Mouse (Mus musculus): ENCODE measurements around the gene Kif15. TPM values are rescaled to one million over a fixed set of nuclear protein-coding genes. Genes with fewer than 3 reads are reported as not detected.
A peak's percentile ranks its signal among the peaks of the same experiment; 100 is the strongest.

The Kif15 gene
- polyA plus RNA-seq, 1 experiment from 2014 or later: 23.9 TPM

DNA sequence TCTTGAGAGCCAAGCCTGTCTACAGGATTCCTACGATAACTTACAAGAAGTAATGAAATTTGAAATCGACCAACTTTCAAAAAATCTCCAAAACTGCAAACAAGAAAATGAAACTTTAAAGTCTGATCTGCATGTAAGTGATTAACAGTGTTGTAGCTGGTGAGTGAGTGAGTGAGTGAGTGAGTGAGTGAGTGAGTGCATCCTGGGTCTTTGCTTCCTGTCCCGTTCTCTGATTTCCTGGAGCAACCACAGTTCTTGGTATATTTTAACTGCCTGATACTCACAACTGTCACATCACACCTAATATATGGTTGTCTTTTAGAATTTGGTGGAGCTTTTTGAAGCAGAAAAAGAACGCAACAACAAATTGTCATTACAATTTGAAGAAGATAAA lies 48.3 kb downstream of the Kif15 start:
- Histone ChIP-seq H3K9me3 (ENCODE audit: control insufficient read depth, low read length) (no peaks in the 10 kb centered on the region), H3K4me2 (ENCODE audit: low read depth, low read length) (no peak overlapping the region), H3K27ac (replicated peaks; ENCODE audit: low read depth, low read length) (no peak overlapping the region), H3K27me3 (replicated peaks; ENCODE audit: control insufficient read depth, insufficient read depth, low read length) (no peaks in the 10 kb centered on the region), H3K9ac (ENCODE audit: low read depth, low read length) (no peak overlapping the region), H3K4me3 (ENCODE audit: low read depth, low read length) (no peak overlapping the region), H3K36me3 (ENCODE audit: control insufficient read depth, insufficient read depth, low read length) (peaks cover 89% of the 10 kb centered on the region), H3K4me1 (ENCODE audit: control insufficient read depth, insufficient read depth, low read length) (no peaks in the 10 kb centered on the region)
- WGBS: 95% methylated on average over 4 of the region's 4 CpGs
- DNase-seq (ENCODE audit: low spot score) (no peak), ATAC-seq (ENCODE audit: low read depth) (no peak)

DNA sequence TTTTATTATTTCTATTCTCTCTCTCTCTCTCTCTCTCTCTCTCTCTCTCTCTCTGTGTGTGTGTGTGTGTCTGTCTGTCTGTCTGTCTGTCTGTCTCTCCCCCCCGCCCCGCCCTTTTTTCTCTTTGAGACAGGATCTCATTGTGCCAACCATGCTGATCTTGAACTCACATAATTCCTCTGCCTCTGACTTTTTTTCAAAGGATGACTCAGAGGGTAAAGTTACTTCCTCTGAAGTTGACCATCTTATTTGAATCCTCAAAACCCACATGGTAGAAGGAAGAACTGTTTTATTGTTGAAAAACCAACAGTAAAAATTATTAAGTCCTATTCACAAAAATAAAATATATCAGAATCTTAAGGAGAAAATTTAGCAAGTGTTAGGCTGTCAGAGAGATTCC lies 53.9 kb downstream of the Kif15 start:
- no peak overlapping the region for H3K4me2 ChIP-seq (ENCODE audit: low read depth, low read length)
- DNase-seq (ENCODE audit: low spot score) (no peak), ATAC-seq (ENCODE audit: low read depth) (no peak)
- no peaks in the 10 kb centered on the region for H3K4me1 ChIP-seq (ENCODE audit: control insufficient read depth, insufficient read depth, low read length)
- no peak overlapping the region for H3K4me3 ChIP-seq (ENCODE audit: low read depth, low read length)
- H3K27me3 ChIP-seq (replicated peaks; ENCODE audit: control insufficient read depth, insufficient read depth, low read length): no peaks in the 10 kb centered on the region
- H3K27ac ChIP-seq (replicated peaks; ENCODE audit: low read depth, low read length): no peak overlapping the region
- H3K9me3 ChIP-seq (ENCODE audit: control insufficient read depth, low read length): no peaks in the 10 kb centered on the region
- 92% methylated on average over 2 of the region's 2 CpGs for WGBS
- peaks cover 86% of the 10 kb centered on the region for H3K36me3 ChIP-seq (ENCODE audit: control insufficient read depth, insufficient read depth, low read length)
- H3K9ac ChIP-seq (ENCODE audit: low read depth, low read length): no peak overlapping the region

DNA sequence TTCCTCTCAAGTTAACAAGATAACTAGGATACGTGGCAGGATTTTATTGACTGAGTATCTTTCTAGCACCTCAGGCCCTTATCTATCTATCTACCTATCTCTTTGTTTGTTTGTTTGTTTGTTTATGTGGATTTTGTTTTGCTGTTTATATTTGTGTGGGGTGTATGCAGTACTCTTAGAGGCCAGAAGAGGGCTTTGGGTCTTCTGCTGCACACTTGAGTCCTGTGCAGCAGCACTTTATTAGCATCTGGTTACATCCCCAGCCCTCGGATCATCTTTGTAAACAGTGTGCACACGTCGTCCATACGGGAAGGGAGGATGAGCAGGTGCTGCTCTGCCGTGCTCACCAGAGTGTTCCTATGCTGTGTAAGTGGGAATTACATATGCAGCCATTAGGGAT lies 55.2 kb downstream of the Kif15 start:
- no peaks in the 10 kb centered on the region for H3K4me1 ChIP-seq (ENCODE audit: control insufficient read depth, insufficient read depth, low read length)
- H3K27me3 ChIP-seq (replicated peaks; ENCODE audit: control insufficient read depth, insufficient read depth, low read length): no peaks in the 10 kb centered on the region
- H3K27ac ChIP-seq (replicated peaks; ENCODE audit: low read depth, low read length): no peak overlapping the region
- no peak overlapping the region for H3K9ac ChIP-seq (ENCODE audit: low read depth, low read length)
- H3K4me2 ChIP-seq (ENCODE audit: low read depth, low read length): no peak overlapping the region
- H3K9me3 ChIP-seq (ENCODE audit: control insufficient read depth, low read length): no peaks in the 10 kb centered on the region
- no peak for DNase-seq (ENCODE audit: low spot score)
- peaks cover 84% of the 10 kb centered on the region for H3K36me3 ChIP-seq (ENCODE audit: control insufficient read depth, insufficient read depth, low read length)
- ATAC-seq (ENCODE audit: low read depth): no peak
- WGBS: 68% methylated on average over 6 of the region's 6 CpGs
- no peak overlapping the region for H3K4me3 ChIP-seq (ENCODE audit: low read depth, low read length)

DNA sequence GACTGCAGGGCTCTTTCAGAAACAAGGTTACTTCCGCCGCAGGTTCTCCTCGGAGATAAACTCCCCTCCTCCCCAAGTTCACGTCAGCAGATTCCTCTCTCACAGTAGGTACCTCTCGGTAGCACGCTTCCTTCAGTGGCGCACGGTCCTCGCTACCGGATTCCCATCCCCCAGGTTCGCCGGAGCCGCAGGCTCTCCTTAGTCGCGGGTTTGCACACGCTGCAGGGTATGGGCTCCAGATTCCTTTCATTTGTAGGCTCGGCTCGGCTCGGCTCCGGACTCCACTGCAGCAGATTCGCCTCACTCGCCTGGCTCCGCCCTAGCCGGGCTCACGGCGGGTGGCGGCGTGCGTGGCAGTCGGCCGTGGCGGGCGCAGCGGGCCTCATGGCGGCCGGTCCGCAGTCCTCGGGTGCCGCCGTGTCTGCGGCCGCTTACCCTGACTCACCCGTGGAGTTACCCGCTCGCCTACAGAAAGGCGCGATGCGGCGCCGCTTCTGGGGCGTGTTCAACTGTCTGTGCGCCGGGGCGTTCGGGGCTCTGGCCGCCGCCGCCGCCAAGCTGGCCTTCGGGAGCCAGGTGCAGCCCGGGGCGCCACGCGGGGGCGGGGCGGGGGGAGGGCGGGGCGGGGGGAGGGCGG lies 70.3 kb downstream of the Kif15 start, which contains the start of gene Tmem42:
TSS of gene Tmem42 (plus strand) at position 332 of the 637 bp plus-strand sequence.
- peak; percentile 96 for DNase-seq (ENCODE audit: low spot score)
- Histone ChIP-seq H3K4me1 (ENCODE audit: control insufficient read depth, insufficient read depth, low read length) (peaks cover 8% of the 10 kb centered on the region), H3K27ac (replicated peaks; ENCODE audit: low read depth, low read length) (peak within 1 kb of the TSS; percentile 94), H3K36me3 (ENCODE audit: control insufficient read depth, insufficient read depth, low read length) (peaks cover 23% of the 10 kb centered on the region), H3K27me3 (replicated peaks; ENCODE audit: control insufficient read depth, insufficient read depth, low read length) (no peaks in the 10 kb centered on the region), H3K9ac (ENCODE audit: low read depth, low read length) (peak within 1 kb of the TSS; percentile 85), H3K4me2 (ENCODE audit: low read depth, low read length) (peak within 1 kb of the TSS; percentile 64), H3K9me3 (ENCODE audit: control insufficient read depth, low read length) (no peaks in the 10 kb centered on the region), H3K4me3 (ENCODE audit: low read depth, low read length) (peak within 1 kb of the TSS; percentile 71)
- WGBS: 0% methylated on average over 42 of the region's 69 CpGs
- ATAC-seq (ENCODE audit: low read depth): peak; percentile 99

DNA sequence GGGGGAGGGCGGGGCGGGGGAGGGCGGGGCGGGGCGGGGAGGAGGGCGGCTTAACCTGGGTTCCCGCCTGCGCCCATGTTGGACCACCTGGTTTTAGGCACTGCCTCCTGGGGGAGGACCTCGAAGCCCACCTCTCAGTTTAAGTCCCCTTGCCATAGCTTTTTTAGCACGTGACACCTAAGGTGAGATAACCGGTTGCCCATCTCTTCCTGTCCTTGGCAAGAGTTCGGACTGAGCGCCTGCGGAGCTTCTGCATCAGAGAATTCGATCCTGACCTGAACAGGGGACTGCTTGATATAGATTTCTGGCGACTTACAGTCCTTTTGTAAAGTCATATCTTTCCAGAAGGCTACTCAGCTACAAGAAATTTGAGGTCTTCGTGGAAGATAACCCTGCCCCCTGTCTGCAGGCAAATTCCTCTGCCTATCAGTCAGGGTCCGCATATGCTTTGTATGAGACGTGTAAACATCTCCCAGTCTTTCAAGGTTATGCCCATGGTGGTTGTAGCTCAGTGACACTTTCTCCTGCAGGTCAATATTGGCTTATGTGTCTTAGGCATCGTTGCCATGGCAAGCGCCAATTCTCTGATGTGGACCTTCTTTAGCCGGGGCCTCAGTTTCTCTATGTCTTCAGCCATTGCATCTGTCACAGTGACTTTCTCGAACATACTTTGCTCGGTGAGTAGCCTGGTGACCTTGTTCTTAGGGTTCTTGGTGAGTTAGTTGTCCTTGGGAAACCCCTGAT lies 71.0 kb downstream of the Kif15 start:
- Histone ChIP-seq H3K9me3 (ENCODE audit: control insufficient read depth, low read length) (no peaks in the 10 kb centered on the region), H3K36me3 (ENCODE audit: control insufficient read depth, insufficient read depth, low read length) (peaks cover 16% of the 10 kb centered on the region), H3K27me3 (replicated peaks; ENCODE audit: control insufficient read depth, insufficient read depth, low read length) (no peaks in the 10 kb centered on the region), H3K4me1 (ENCODE audit: control insufficient read depth, insufficient read depth, low read length) (peaks cover 8% of the 10 kb centered on the region), H3K4me3 (ENCODE audit: low read depth, low read length) (peak overlapping the region; percentile 71), H3K9ac (ENCODE audit: low read depth, low read length) (peak overlapping the region; percentile 85; the same call in 1 of the 2 replicates), H3K4me2 (ENCODE audit: low read depth, low read length) (peak overlapping the region; percentile 64), H3K27ac (replicated peaks; ENCODE audit: low read depth, low read length) (no peak overlapping the region)
- peak; percentile 46 for DNase-seq (ENCODE audit: low spot score)
- ATAC-seq (ENCODE audit: low read depth): no peak
- WGBS: 45% methylated on average over 16 of the region's 24 CpGs

DNA sequence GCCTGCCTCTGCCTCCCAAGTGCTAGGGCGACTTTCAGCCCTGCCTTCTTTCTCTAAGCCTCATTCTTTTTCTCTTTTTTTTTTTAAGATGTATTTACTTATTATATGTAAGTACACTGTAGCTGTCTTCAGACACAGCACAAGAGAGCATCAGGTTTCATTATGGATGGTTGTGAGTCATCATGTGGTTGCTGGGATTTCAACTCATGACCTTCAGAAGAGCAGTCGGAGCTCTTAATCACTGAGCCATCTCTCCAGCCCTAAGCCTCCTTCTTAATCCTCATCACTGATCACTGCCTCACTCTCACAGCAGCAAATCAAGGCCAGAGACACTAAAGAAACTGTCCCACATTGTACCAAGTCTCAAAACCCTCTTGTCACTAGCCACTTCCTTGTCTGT lies 73.4 kb downstream of the Kif15 start:
- Histone ChIP-seq H3K27ac (replicated peaks; ENCODE audit: low read depth, low read length) (no peak overlapping the region), H3K27me3 (replicated peaks; ENCODE audit: control insufficient read depth, insufficient read depth, low read length) (no peaks in the 10 kb centered on the region), H3K4me2 (ENCODE audit: low read depth, low read length) (no peak overlapping the region), H3K9me3 (ENCODE audit: control insufficient read depth, low read length) (no peaks in the 10 kb centered on the region), H3K4me1 (ENCODE audit: control insufficient read depth, insufficient read depth, low read length) (peaks cover 8% of the 10 kb centered on the region), H3K4me3 (ENCODE audit: low read depth, low read length) (no peak overlapping the region), H3K36me3 (ENCODE audit: control insufficient read depth, insufficient read depth, low read length) (no peaks in the 10 kb centered on the region), H3K9ac (ENCODE audit: low read depth, low read length) (no peak overlapping the region)
- ATAC-seq (ENCODE audit: low read depth): no peak
- DNase-seq (ENCODE audit: low spot score): no peak
- 68% methylated on average over 2 of the region's 2 CpGs for WGBS

DNA sequence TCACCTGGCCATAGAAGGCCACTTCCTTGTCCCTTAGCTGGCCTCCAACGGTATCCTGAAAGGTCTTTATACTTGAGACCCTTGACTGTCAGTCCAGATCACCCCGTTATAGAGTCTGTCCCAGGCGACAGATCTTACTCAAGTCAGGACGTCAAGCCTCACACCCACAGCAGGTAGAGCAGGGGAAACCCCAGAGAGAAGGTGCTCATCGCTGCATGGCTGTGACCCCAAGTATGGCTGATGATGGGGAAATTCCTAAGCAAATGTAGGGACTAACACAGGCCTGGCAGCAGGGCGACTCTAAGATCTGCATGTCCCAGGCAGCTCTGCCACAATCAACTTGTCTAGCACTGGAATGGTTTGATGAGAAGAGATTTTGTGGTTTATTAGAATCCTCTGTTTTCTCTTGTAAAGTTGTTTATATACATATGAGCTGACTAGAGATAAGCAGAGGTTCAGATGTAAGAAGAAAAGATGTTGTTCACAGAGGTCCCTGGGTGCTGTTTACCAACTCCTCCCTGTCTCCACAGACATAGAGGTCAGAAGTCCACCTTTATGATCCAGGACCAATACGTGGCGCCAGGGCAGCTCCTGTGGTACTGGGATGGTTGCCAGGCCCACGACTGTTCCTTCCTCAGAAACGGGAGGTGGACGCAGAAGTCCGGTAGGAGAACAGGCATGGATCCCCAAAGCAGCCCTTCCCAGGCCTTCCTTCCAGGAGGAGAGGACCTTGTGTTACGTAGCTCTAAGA lies 80.8 kb downstream of the Kif15 start:
- 81% methylated on average over 13 of the region's 13 CpGs for WGBS
- Histone ChIP-seq H3K36me3 (ENCODE audit: control insufficient read depth, insufficient read depth, low read length) (no peaks in the 10 kb centered on the region), H3K27ac (replicated peaks; ENCODE audit: low read depth, low read length) (no peak overlapping the region), H3K4me3 (ENCODE audit: low read depth, low read length) (no peak overlapping the region), H3K4me1 (ENCODE audit: control insufficient read depth, insufficient read depth, low read length) (no peaks in the 10 kb centered on the region), H3K27me3 (replicated peaks; ENCODE audit: control insufficient read depth, insufficient read depth, low read length) (no peaks in the 10 kb centered on the region), H3K9me3 (ENCODE audit: control insufficient read depth, low read length) (no peaks in the 10 kb centered on the region), H3K4me2 (ENCODE audit: low read depth, low read length) (no peak overlapping the region), H3K9ac (ENCODE audit: low read depth, low read length) (no peak overlapping the region)
- ATAC-seq (ENCODE audit: low read depth): no peak
- DNase-seq (ENCODE audit: low spot score): no peak

DNA sequence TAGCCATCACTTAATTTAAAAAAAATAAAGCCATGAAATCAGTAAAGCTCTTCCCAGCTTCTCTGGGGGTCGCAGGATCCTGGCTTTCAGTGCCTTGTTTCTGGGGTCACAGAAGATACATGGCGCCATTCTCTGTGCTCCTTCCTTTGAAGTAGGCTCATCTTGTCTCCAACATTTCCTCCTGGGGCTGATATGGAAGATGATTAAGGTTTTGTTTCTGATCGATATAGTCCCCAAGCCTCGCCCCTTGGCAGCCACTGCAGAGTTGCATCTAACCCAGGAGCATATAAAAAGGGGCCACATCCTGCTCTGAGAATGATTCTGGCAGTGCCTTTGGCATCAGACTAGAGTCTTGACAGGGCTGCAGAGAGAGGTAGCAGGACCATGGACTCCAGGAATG lies 83.6 kb downstream of the Kif15 start, which contains the start of gene Tgm4:
TSS of gene Tgm4 (plus strand) at position 301 of the 400 bp plus-strand sequence.
- Histone ChIP-seq H3K4me3 (ENCODE audit: low read depth, low read length) (no peak within 1 kb of the TSS), H3K4me1 (ENCODE audit: control insufficient read depth, insufficient read depth, low read length) (no peaks in the 10 kb centered on the region), H3K36me3 (ENCODE audit: control insufficient read depth, insufficient read depth, low read length) (no peaks in the 10 kb centered on the region), H3K27me3 (replicated peaks; ENCODE audit: control insufficient read depth, insufficient read depth, low read length) (no peaks in the 10 kb centered on the region), H3K4me2 (ENCODE audit: low read depth, low read length) (no peak within 1 kb of the TSS), H3K27ac (replicated peaks; ENCODE audit: low read depth, low read length) (no peak within 1 kb of the TSS), H3K9me3 (ENCODE audit: control insufficient read depth, low read length) (no peaks in the 10 kb centered on the region), H3K9ac (ENCODE audit: low read depth, low read length) (no peak within 1 kb of the TSS)
- ATAC-seq (ENCODE audit: low read depth) (no peak), DNase-seq (ENCODE audit: low spot score) (no peak)
- WGBS: 83% methylated on average over 4 of the region's 4 CpGs

Measured in embryonic facial prominence, embryonic 14.5 days (tissue).